Mouse (Mus musculus) liver, embryonic 14.5 days (tissue): Measurements from ENCODE around the gene Fam209.

ENCODE experiments used
- CTCF ChIP-seq: IDR thresholded peaks from 2 replicates; pipeline ENCODE4 v1.5.1; 2016; ENCODE audit warnings: antibody characterized with exemption, low read depth, control low read depth
- EP300 ChIP-seq: IDR thresholded peaks from 2 replicates; pipeline ENCODE4 v1.6.1; 2016; ENCODE audit warnings: antibody characterized with exemption, low read depth

DNA sequence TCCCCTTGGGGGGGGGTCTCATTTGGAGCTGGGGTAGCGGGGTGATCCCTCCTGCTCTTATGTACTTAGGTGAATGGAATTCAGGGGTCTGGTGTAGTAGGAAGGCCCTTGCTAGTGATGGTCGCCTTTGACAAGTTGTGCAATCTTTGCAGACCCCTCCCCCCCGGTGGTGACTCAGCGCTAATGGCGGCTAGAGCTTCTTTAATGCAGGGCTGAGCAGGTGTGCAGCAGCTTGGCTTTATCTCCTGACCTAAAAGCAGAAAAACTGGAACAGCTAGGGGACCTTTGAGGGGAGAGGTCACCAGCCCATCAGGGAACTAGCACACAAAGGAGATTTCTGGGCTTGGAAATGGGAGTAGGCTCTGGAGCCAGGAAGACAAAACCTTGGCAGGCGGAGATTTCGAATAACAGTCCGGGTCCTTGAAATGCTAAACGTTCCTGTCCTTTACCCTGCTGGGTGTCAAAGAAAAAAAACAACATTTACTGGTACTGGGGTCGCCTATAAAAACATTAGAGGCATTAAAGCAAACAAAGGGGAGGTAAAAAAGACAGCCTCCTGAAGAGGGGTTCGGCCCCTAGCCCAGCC lies 44.2 kb downstream of the Fam209 start:
- TF ChIP-seq CTCF (no peak), EP300 (no peak)
